Mouse (Mus musculus) bone marrow macrophage, adult 2 months (primary cell): ENCODE results near the gene Ano4.

ENCODE experiments used
- CTCF ChIP-seq: IDR thresholded peaks from 2 replicates; pipeline ENCODE4 v1.5.1; 2012; ENCODE audit warnings: low read depth, mild to moderate bottlenecking, low read length, moderate library complexity
- POLR2A ChIP-seq: IDR thresholded peaks from 2 replicates; pipeline ENCODE4 v1.6.1; 2012; ENCODE audit warnings: mild to moderate bottlenecking, low read depth, low read length, borderline replicate concordance

GRCm38 (mm10) chr10:89149166-89149565 lies 195.4 kb downstream of the Ano4 start:
- TF ChIP-seq CTCF (no peak), POLR2A (no peak)
